Mouse (Mus musculus): ENCODE results near the gene Alkbh3.

Alkbh3 gene

GRCm38 (mm10) chr2:93946976-93947375 is 63.6 kb downstream of the Alkbh3 start:
- no peak for TF ChIP-seq GATA4 (IDR thresholded peaks at IDR 0.05; ENCODE audit: insufficient replicate concordance, low read length)

- TF ChIP-seq GATA4 (IDR thresholded peaks at IDR 0.05; ENCODE audit: insufficient replicate concordance, low read length), result no peak
Measured at GRCm38 (mm10) chr2:93944855-93945254, 65.8 kb downstream of the Alkbh3 start.

- no peak for TF ChIP-seq GATA4 (IDR thresholded peaks at IDR 0.05; ENCODE audit: insufficient replicate concordance, low read length)
Measured at GRCm38 (mm10) chr2:93944099-93944498, 66.5 kb downstream of the Alkbh3 start.

GRCm38 (mm10) chr2:93941670-93942069 is 68.9 kb downstream of the Alkbh3 start:
- TF ChIP-seq GATA4 (IDR thresholded peaks at IDR 0.05; ENCODE audit: insufficient replicate concordance, low read length), result no peak

- no peak; the same call in 1 of the 2 replicates for TF ChIP-seq GATA4 (IDR thresholded peaks at IDR 0.05; ENCODE audit: insufficient replicate concordance, low read length)
Measured at GRCm38 (mm10) chr2:93938534-93938933, 72.1 kb downstream of the Alkbh3 start.

Data from liver, adult (tissue).